ENCODE assay signal across 9 mouse cellular contexts in the genomic region with DNA sequence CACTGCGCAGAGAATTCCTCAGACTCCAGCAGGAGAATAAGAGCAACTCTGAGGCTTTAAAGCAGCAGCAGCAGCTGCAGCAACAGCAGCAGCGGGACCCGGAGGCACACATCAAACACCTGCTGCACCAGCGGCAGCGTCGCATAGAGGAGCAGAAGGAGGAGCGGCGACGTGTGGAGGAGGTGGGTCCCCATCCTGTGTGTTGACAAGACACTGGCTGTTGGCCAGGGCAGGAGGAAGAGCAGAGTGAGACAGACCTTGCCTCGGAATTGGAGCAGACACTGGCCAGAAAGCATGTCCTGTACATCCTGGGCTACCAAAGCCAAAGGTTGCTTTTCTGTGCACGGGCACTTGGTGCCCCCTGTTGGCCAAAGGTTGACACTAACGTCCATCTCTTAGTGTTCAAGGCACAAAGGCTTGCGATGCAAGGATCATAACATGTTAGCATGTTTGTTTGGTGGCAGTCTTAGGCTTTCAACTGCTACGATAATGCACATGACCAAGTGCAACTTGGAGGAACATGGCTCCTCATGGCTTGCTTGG. TPM values are rescaled to one million over a fixed set of nuclear protein-coding genes. Genes with fewer than 3 reads are reported as not detected.
DNase-seq lines count a peak whose midpoint lies in the region; ATAC-seq and TF ChIP-seq lines count a peak whose summit lies in the region.
"Had no signal": no experiment of that assay in that cellular context is flagged by ENCODE, and none has a peak within 500 bp of the region (broad histone marks: within the 10 kb centered on the region; RNA-seq: fewer than 3 reads in every experiment).

No protein-coding gene starts in this region.

- H3K4me3 ChIP-seq in MEL (ENCODE audit: control insufficient read depth in 1 of 2, insufficient read depth in 1 of 2, low read depth in 2 of 2, low read length in 2 of 2): no peak overlapping the region
- no peak overlapping the region for H3K4me3 ChIP-seq in gastrocnemius, adult 2 months
- no peak overlapping the region for H3K4me3 ChIP-seq in lung, embryonic 16.5 days (ENCODE audit: low read length)

- peak; percentile 90 to 93 (median 93) for TF ChIP-seq CTCF in MEL (IDR thresholded peaks at IDR 0.05 in 2 of 3, conservative IDR thresholded peaks at IDR 0.05 in 1 of 3; ENCODE audit: control insufficient read depth in 1 of 3, insufficient read depth in 1 of 3, low read depth in 2 of 3, low read length in 3 of 3, poor library complexity in 1 of 3, severe bottlenecking in 1 of 3)
- TF ChIP-seq CTCF in gastrocnemius, adult 2 months (IDR thresholded peaks at IDR 0.05): peak; percentile 96

- no peaks in the 10 kb centered on the region for H3K79me2 ChIP-seq in MEL (ENCODE audit: control insufficient read depth, insufficient read depth, low read length, poor library complexity)

- no peak for TF ChIP-seq EP300 in MEL (IDR thresholded peaks at IDR 0.05; ENCODE audit: low read depth in 1 of 2, low read length in 2 of 2)

- no peak overlapping the region for H3K4me2 ChIP-seq in lung, embryonic 16.5 days (ENCODE audit: low read depth, low read length)

- H3K4me1 ChIP-seq in MEL (ENCODE audit: control insufficient read depth in 1 of 2, insufficient read depth in 2 of 2, low read length in 2 of 2): no peaks in the 10 kb centered on the region
- no peaks in the 10 kb centered on the region for H3K4me1 ChIP-seq in lung, embryonic 16.5 days (replicated peaks; ENCODE audit: control insufficient read depth, insufficient read depth, low read length)

- peak; percentile 37 for ATAC-seq in lung, embryonic 16.5 days (ENCODE audit: low read depth)

- TF ChIP-seq POLR2A in MEL (IDR thresholded peaks at IDR 0.05; ENCODE audit: control insufficient read depth in 1 of 2, insufficient read depth in 1 of 2, low read depth in 1 of 2, low read length in 2 of 2, poor library complexity in 1 of 2): no peak

- H3K27ac ChIP-seq in MEL (ENCODE audit: control insufficient read depth, low read depth, low read length): no peak overlapping the region
- no peak overlapping the region for H3K27ac ChIP-seq in gastrocnemius, adult 2 months
- H3K27ac ChIP-seq in lung, embryonic 16.5 days (ENCODE audit: low read length): no peak overlapping the region

- 58% methylated on average over 14 of the region's 14 CpGs for WGBS in lung, embryonic 16.5 days

- TF ChIP-seq RAD21 in MEL (IDR thresholded peaks at IDR 0.05; ENCODE audit: low read depth, low read length): peak; percentile 94

- peaks cover 0 to 5% of the 10 kb centered on the region in 2 experiments; a peak in 2 of 4 replicates for H3K36me3 ChIP-seq in MEL (ENCODE audit: control insufficient read depth in 1 of 2, insufficient read depth in 2 of 2, low read length in 2 of 2)
- H3K36me3 ChIP-seq in lung, embryonic 16.5 days (ENCODE audit: control insufficient read depth, insufficient read depth, low read length): peaks cover 32% of the 10 kb centered on the region

- H3K27me3 ChIP-seq in MEL (ENCODE audit: control insufficient read depth in 1 of 2, insufficient read depth in 2 of 2, low read length in 2 of 2): no peaks in the 10 kb centered on the region
- no peaks in the 10 kb centered on the region for H3K27me3 ChIP-seq in lung, embryonic 16.5 days (ENCODE audit: control insufficient read depth, insufficient read depth, low read depth, low read length)

- DNase-seq in 3134 (ENCODE audit: extremely low read depth, insufficient read length, low spot score) (peak; percentile 56), MEL (ENCODE audit: low read depth, low spot score) (peak; percentile 75)
- DNase-seq in cerebellum, adult 18-20 months: peak; percentile 77 to 83
- DNase-seq in gastrocnemius, adult 2 months: peak; percentile 79
- DNase-seq in kidney, postnatal 25 days: peak; percentile 80 to 87
- peak; percentile 87 for DNase-seq in retina, embryonic 14.5 days (ENCODE audit: low spot score)
- DNase-seq in thymus, postnatal 25 days: peak; percentile 79

- no peak overlapping the region for H3K9ac ChIP-seq in MEL (ENCODE audit: control insufficient read depth, low read depth, low read length, poor library complexity, severe bottlenecking)
- H3K9ac ChIP-seq in lung, embryonic 16.5 days (ENCODE audit: low read length): no peak overlapping the region

- intact Hi-C loops in gastrocnemius, adult 2 months (cut with DNase I): loop anchor here (1.0 to 10.0 kb wide), 3 partner anchors 68 to 170 kb away; a partner anchor contains a TSS

- no peaks in the 10 kb centered on the region for H3K9me3 ChIP-seq in MEL (replicated peaks; ENCODE audit: insufficient read depth, low read length)
- no peaks in the 10 kb centered on the region for H3K9me3 ChIP-seq in lung, embryonic 16.5 days (ENCODE audit: control insufficient read depth, low read length)

TF ChIP-seq in MEL, 35 proteins besides CTCF, POLR2A, EP300 and RAD21:
- TF ChIP-seq ZC3H11A (IDR thresholded peaks at IDR 0.05; ENCODE audit: low read depth, low read length): peak; percentile 87
- TF ChIP-seq SMC3 (IDR thresholded peaks at IDR 0.05; ENCODE audit: low read depth, low read length): peak; percentile 93
- TF ChIP-seq ZNF384 (IDR thresholded peaks at IDR 0.05; ENCODE audit: low read depth, low read length): peak; percentile 49; the same call in 1 of the 2 replicates
- no peak for TF ChIP-seq RCOR1 (IDR thresholded peaks at IDR 0.05; ENCODE audit: low read depth, low read length)
TF ChIP-seq in MEL: peak in this region for 3.

RNA-seq across cellular contexts. Expression of a gene that starts 10.6 kb away (rescaled TPM):
- not detected in 2 replicates for total RNA-seq in MEL (2012; rRNA removed)
- polyA plus RNA-seq in MEL (2012; ENCODE audit: insufficient read depth in 1 of 2, insufficient read length in 2 of 2, low read depth in 1 of 2, low replicate concordance in 2 of 2, missing spikeins in 1 of 2): under 1 TPM in 1 of 2 experiments, not detected in 1; 0.10 TPM
- not detected for total RNA-seq in gastrocnemius, adult 2 months (2021)
- not detected in 2 replicates for polyA plus RNA-seq in lung, embryonic 16.5 days (2015; fragmentation: Nextera tagmentation; extraction: Ambion mirVana)
- total RNA-seq: gastrocnemius, postnatal 4 days had no signal

RNA-seq across cellular contexts. Expression of a gene that starts 13.9 kb away (rescaled TPM):
- total RNA-seq in MEL (2012; rRNA removed): 0.54 TPM in 1 of 2 replicates, not detected in the other
- polyA plus RNA-seq in MEL (2012; ENCODE audit: insufficient read depth in 1 of 2, insufficient read length in 2 of 2, low read depth in 1 of 2, low replicate concordance in 2 of 2, missing spikeins in 1 of 2): under 1 TPM in 1 of 2 experiments, not detected in 1; 0.33 TPM
- 10 to 100 TPM; 11.0 to 18.4 TPM for total RNA-seq in gastrocnemius, adult 2 months (2021)
- 0.33 TPM in 1 of 2 replicates, not detected in the other for polyA plus RNA-seq in lung, embryonic 16.5 days (2015; fragmentation: Nextera tagmentation; extraction: Ambion mirVana)

RNA-seq across cellular contexts. Expression of a gene that starts 33.8 kb away (rescaled TPM):
- total RNA-seq in MEL (2012; rRNA removed): 0.98 and 1.6 TPM in 2 replicates
- 1 to 10 TPM in 1 of 2 experiments, not detected in 1; 5.0 TPM for polyA plus RNA-seq in MEL (2012; ENCODE audit: insufficient read depth in 1 of 2, insufficient read length in 2 of 2, low read depth in 1 of 2, low replicate concordance in 2 of 2, missing spikeins in 1 of 2)
- not detected for total RNA-seq in gastrocnemius, adult 2 months (2021)
- polyA plus RNA-seq in lung, embryonic 16.5 days (2015; fragmentation: Nextera tagmentation; extraction: Ambion mirVana): 0.35 and 0.50 TPM in 2 replicates

RNA-seq across cellular contexts. Expression of a gene that starts 41.9 kb away (rescaled TPM):
- total RNA-seq in MEL (2012; rRNA removed): 30.4 and 31.4 TPM in 2 replicates
- polyA plus RNA-seq in MEL (2012; ENCODE audit: insufficient read depth in 1 of 2, insufficient read length in 2 of 2, low read depth in 1 of 2, low replicate concordance in 2 of 2, missing spikeins in 1 of 2): 10 to 100 TPM in 1 of 2 experiments, not detected in 1; 44.4 TPM
- total RNA-seq in gastrocnemius, adult 2 months (2021): 10 to 100 TPM; 35.0 to 38.4 TPM
- polyA plus RNA-seq in lung, embryonic 16.5 days (2015; fragmentation: Nextera tagmentation; extraction: Ambion mirVana): 129 and 134 TPM in 2 replicates

RNA-seq across cellular contexts. Expression of a gene that starts 42.2 kb away (rescaled TPM):
- 96.3 and 104 TPM in 2 replicates for total RNA-seq in MEL (2012; rRNA removed)
- 100 to 1,000 TPM; 114 to 145 TPM for polyA plus RNA-seq in MEL (2012; ENCODE audit: insufficient read depth in 1 of 2, insufficient read length in 2 of 2, low read depth in 1 of 2, low replicate concordance in 2 of 2, missing spikeins in 1 of 2)
- 100 to 1,000 TPM; 264 to 408 TPM for total RNA-seq in gastrocnemius, adult 2 months (2021)
- polyA plus RNA-seq in lung, embryonic 16.5 days (2015; fragmentation: Nextera tagmentation; extraction: Ambion mirVana): 156 and 171 TPM in 2 replicates
